In genomic region chr10:126452757-126453528, GRCm38 (mm10) we compare ENCODE assay signal across 23 mouse cellular contexts.
A peak's percentile ranks its signal among the peaks of the same experiment; 100 is the strongest.
DNase-seq lines count a peak whose midpoint lies in the region; ATAC-seq and TF ChIP-seq lines count a peak whose summit lies in the region.
"Had no signal": no experiment of that assay in that cellular context is flagged by ENCODE, and none has a peak within 500 bp of the region (broad histone marks: within the 10 kb centered on the region; RNA-seq: fewer than 3 reads in every experiment).

No protein-coding gene starts in this region.

- H3K4me1 ChIP-seq in embryonic facial prominence, embryonic 14.5 days (ENCODE audit: control insufficient read depth, insufficient read depth, low read length), result no peaks in the 10 kb centered on the region
- H3K4me1 ChIP-seq in embryonic facial prominence, embryonic 10.5 days, result 0 out of 2 replicates have a peak, but pooled peaks cover 7% of the 10 kb centered on the region
- H3K4me1 ChIP-seq in lung, embryonic 16.5 days (replicated peaks; ENCODE audit: control insufficient read depth, insufficient read depth, low read length), result no peaks in the 10 kb centered on the region
- no peaks in the 10 kb centered on the region; the same call in 1 of the 2 replicates for H3K4me1 ChIP-seq in lung, adult 2 months (ENCODE audit: control insufficient read depth, insufficient read depth, low read length)
- peaks cover 8% of the 10 kb centered on the region; the same call in 1 of the 2 replicates for H3K4me1 ChIP-seq in midbrain, embryonic 13.5 days (replicated peaks)
- H3K4me1 ChIP-seq in stomach, postnatal 0 days (replicated peaks; ENCODE audit: control insufficient read depth, insufficient read depth), result no peaks in the 10 kb centered on the region
- peaks cover 9% of the 10 kb centered on the region for H3K4me1 ChIP-seq in forebrain, embryonic 12.5 days
- no peaks in the 10 kb centered on the region for H3K4me1 ChIP-seq in liver, embryonic 12.5 days
- H3K4me1 ChIP-seq: heart, embryonic 15.5 days; liver, embryonic 13.5 days had no signal

- WGBS in embryonic facial prominence, embryonic 14.5 days, result 74% methylated on average over 15 of the region's 15 CpGs
- 75% methylated on average over 15 of the region's 15 CpGs for WGBS in embryonic facial prominence, embryonic 10.5 days
- WGBS in lung, embryonic 16.5 days, result 49% methylated on average over 15 of the region's 15 CpGs
- 62% methylated on average over 15 of the region's 15 CpGs for WGBS in lung, adult 2 months
- 48% methylated on average over 15 of the region's 15 CpGs for WGBS in midbrain, embryonic 13.5 days
- 47% methylated on average over 15 of the region's 15 CpGs for WGBS in stomach, postnatal 0 days
- WGBS in forebrain, embryonic 12.5 days, result 60% methylated on average over 15 of the region's 15 CpGs
- WGBS in liver, embryonic 12.5 days (ENCODE audit: insufficient replicate concordance), result 76% methylated on average over 15 of the region's 15 CpGs

- H3K9ac ChIP-seq in embryonic facial prominence, embryonic 14.5 days (ENCODE audit: low read depth, low read length), result no peak overlapping the region
- no peak overlapping the region for H3K9ac ChIP-seq in lung, embryonic 16.5 days (ENCODE audit: low read length)
- no peak overlapping the region for H3K9ac ChIP-seq in midbrain, embryonic 13.5 days (replicated peaks)
- no peak overlapping the region for H3K9ac ChIP-seq in stomach, postnatal 0 days (ENCODE audit: low read length)
- no peak overlapping the region for H3K9ac ChIP-seq in forebrain, embryonic 12.5 days
- H3K9ac ChIP-seq in liver, embryonic 12.5 days, result no peak overlapping the region
- H3K9ac ChIP-seq: heart, embryonic 15.5 days; hindbrain, embryonic 14.5 days; liver, embryonic 13.5 days had no signal

- no peak for ATAC-seq in embryonic facial prominence, embryonic 14.5 days (ENCODE audit: low read depth)
- ATAC-seq in lung, embryonic 16.5 days (ENCODE audit: low read depth), result peak; percentile 87
- ATAC-seq in midbrain, embryonic 13.5 days, result peak; percentile 37; the same call in 1 of the 2 replicates
- ATAC-seq in stomach, postnatal 0 days (ENCODE audit: low FRiP score, low TSS enrichment), result no peak
- ATAC-seq in forebrain, embryonic 12.5 days (ENCODE audit: low FRiP score), result no peak
- ATAC-seq in liver, embryonic 12.5 days, result no peak
- ATAC-seq: forebrain, embryonic 16.5 days had no signal

- no peaks in the 10 kb centered on the region for H3K36me3 ChIP-seq in embryonic facial prominence, embryonic 14.5 days (ENCODE audit: control insufficient read depth, insufficient read depth, low read length)
- H3K36me3 ChIP-seq in embryonic facial prominence, embryonic 10.5 days (replicated peaks), result no peaks in the 10 kb centered on the region
- H3K36me3 ChIP-seq in lung, embryonic 16.5 days (ENCODE audit: control insufficient read depth, insufficient read depth, low read length), result no peaks in the 10 kb centered on the region
- no peaks in the 10 kb centered on the region for H3K36me3 ChIP-seq in midbrain, embryonic 13.5 days
- no peaks in the 10 kb centered on the region for H3K36me3 ChIP-seq in stomach, postnatal 0 days (ENCODE audit: control insufficient read depth, insufficient read depth, low read length)
- H3K36me3 ChIP-seq in forebrain, embryonic 12.5 days (replicated peaks), result no peaks in the 10 kb centered on the region
- no peaks in the 10 kb centered on the region for H3K36me3 ChIP-seq in liver, embryonic 12.5 days
- H3K36me3 ChIP-seq: heart, embryonic 15.5 days; liver, embryonic 13.5 days had no signal

- H3K27ac ChIP-seq in embryonic facial prominence, embryonic 14.5 days (replicated peaks; ENCODE audit: low read depth, low read length), result no peak overlapping the region
- H3K27ac ChIP-seq in embryonic facial prominence, embryonic 10.5 days (replicated peaks), result no peak overlapping the region
- H3K27ac ChIP-seq in lung, embryonic 16.5 days (ENCODE audit: low read length), result peak overlapping the region; percentile 69
- no peak overlapping the region for H3K27ac ChIP-seq in midbrain, embryonic 13.5 days
- H3K27ac ChIP-seq in stomach, postnatal 0 days (replicated peaks), result 0 out of 2 replicates have a peak overlapping the region, but pooled peaks have one; percentile 13
- no peak overlapping the region for H3K27ac ChIP-seq in forebrain, embryonic 12.5 days
- no peak overlapping the region for H3K27ac ChIP-seq in liver, embryonic 12.5 days
- H3K27ac ChIP-seq: gastrocnemius, adult 2 months; heart, embryonic 15.5 days; hindbrain, embryonic 14.5 days; kidney, postnatal 0 days; layer of hippocampus, adult 2 months; left cerebral cortex, adult 2 months; liver, embryonic 13.5 days had no signal

- no peak for TF ChIP-seq POLR2A in lung, adult 2 months (IDR thresholded peaks at IDR 0.05; ENCODE audit: borderline replicate concordance, extremely low read depth, low read depth, low read length)

- DNase-seq in embryonic facial prominence, embryonic 14.5 days (ENCODE audit: low spot score), result peak; percentile 20
- DNase-seq in embryonic facial prominence, embryonic 10.5 days (ENCODE audit: low spot score), result no peak
- DNase-seq in lung, adult 2 months, result no peak
- DNase-seq in stomach, postnatal 0 days (ENCODE audit: low spot score), result no peak
- DNase-seq: adrenal gland, postnatal 25 days; cerebellum, adult 8-10 months; gastrocnemius, adult 2 months; heart, adult 18-20 months; kidney, adult 11 months; liver, embryonic 13.5 days; right cerebral cortex, postnatal 14 days; thymus, postnatal 36 days had no signal

- no peak for TF ChIP-seq EP300 in stomach, postnatal 0 days (optimal IDR thresholded peaks at IDR 0.05)

- H3K4me3 ChIP-seq in embryonic facial prominence, embryonic 14.5 days (ENCODE audit: low read depth, low read length), result no peak overlapping the region
- H3K4me3 ChIP-seq in embryonic facial prominence, embryonic 10.5 days, result no peak overlapping the region
- no peak overlapping the region for H3K4me3 ChIP-seq in lung, embryonic 16.5 days (ENCODE audit: low read length)
- H3K4me3 ChIP-seq in lung, adult 2 months (replicated peaks; ENCODE audit: extremely low read depth, low read depth, low read length), result no peak overlapping the region
- no peak overlapping the region for H3K4me3 ChIP-seq in midbrain, embryonic 13.5 days (replicated peaks)
- H3K4me3 ChIP-seq in stomach, postnatal 0 days (ENCODE audit: low read depth, low read length), result no peak overlapping the region
- no peak overlapping the region for H3K4me3 ChIP-seq in forebrain, embryonic 12.5 days (replicated peaks)
- H3K4me3 ChIP-seq in liver, embryonic 12.5 days, result no peak overlapping the region
- H3K4me3 ChIP-seq: gastrocnemius, adult 2 months; heart, embryonic 15.5 days; layer of hippocampus, adult 2 months; left cerebral cortex, adult 2 months; liver, embryonic 13.5 days had no signal

- no peak for TF ChIP-seq CTCF in lung, adult 2 months (IDR thresholded peaks at IDR 0.05; ENCODE audit: insufficient read depth, low read length)
- TF ChIP-seq CTCF in stomach, postnatal 0 days (IDR thresholded peaks at IDR 0.05; ENCODE audit: low read depth), result no peak

- H3K4me2 ChIP-seq in embryonic facial prominence, embryonic 14.5 days (ENCODE audit: low read depth, low read length), result no peak overlapping the region
- no peak overlapping the region for H3K4me2 ChIP-seq in lung, embryonic 16.5 days (ENCODE audit: low read depth, low read length)
- H3K4me2 ChIP-seq in midbrain, embryonic 13.5 days (replicated peaks), result no peak overlapping the region
- no peak overlapping the region for H3K4me2 ChIP-seq in stomach, postnatal 0 days (replicated peaks; ENCODE audit: low read depth)
- no peak overlapping the region for H3K4me2 ChIP-seq in forebrain, embryonic 12.5 days
- no peak overlapping the region for H3K4me2 ChIP-seq in liver, embryonic 12.5 days
- H3K4me2 ChIP-seq: heart, embryonic 15.5 days; hindbrain, embryonic 14.5 days; liver, embryonic 13.5 days had no signal

- peaks cover 5% of the 10 kb centered on the region; the same call in 1 of the 2 replicates for H3K9me3 ChIP-seq in embryonic facial prominence, embryonic 14.5 days (ENCODE audit: control insufficient read depth, low read length)
- no peaks in the 10 kb centered on the region for H3K9me3 ChIP-seq in embryonic facial prominence, embryonic 10.5 days
- H3K9me3 ChIP-seq in lung, embryonic 16.5 days (ENCODE audit: control insufficient read depth, low read length), result no peaks in the 10 kb centered on the region
- no peaks in the 10 kb centered on the region for H3K9me3 ChIP-seq in midbrain, embryonic 13.5 days
- H3K9me3 ChIP-seq in stomach, postnatal 0 days (ENCODE audit: control insufficient read depth, low read length), result no peaks in the 10 kb centered on the region
- H3K9me3 ChIP-seq in forebrain, embryonic 12.5 days, result no peaks in the 10 kb centered on the region
- H3K9me3 ChIP-seq in liver, embryonic 12.5 days (replicated peaks), result 0 out of 2 replicates have a peak, but pooled peaks cover 7% of the 10 kb centered on the region
- H3K9me3 ChIP-seq: heart, embryonic 15.5 days; liver, embryonic 13.5 days had no signal

- no peaks in the 10 kb centered on the region for H3K27me3 ChIP-seq in embryonic facial prominence, embryonic 14.5 days (replicated peaks; ENCODE audit: control insufficient read depth, insufficient read depth, low read length)
- H3K27me3 ChIP-seq in embryonic facial prominence, embryonic 10.5 days (replicated peaks; ENCODE audit: low read depth, poor library complexity, severe bottlenecking), result no peaks in the 10 kb centered on the region
- no peaks in the 10 kb centered on the region for H3K27me3 ChIP-seq in lung, embryonic 16.5 days (ENCODE audit: control insufficient read depth, insufficient read depth, low read depth, low read length)
- H3K27me3 ChIP-seq in midbrain, embryonic 13.5 days, result no peaks in the 10 kb centered on the region
- no peaks in the 10 kb centered on the region for H3K27me3 ChIP-seq in stomach, postnatal 0 days (ENCODE audit: control insufficient read depth, insufficient read depth, low read length)
- no peaks in the 10 kb centered on the region for H3K27me3 ChIP-seq in forebrain, embryonic 12.5 days
- no peaks in the 10 kb centered on the region for H3K27me3 ChIP-seq in liver, embryonic 12.5 days (replicated peaks)
- H3K27me3 ChIP-seq: CH12.LX; heart, embryonic 15.5 days; liver, embryonic 13.5 days had no signal

Comparison
In these comparisons a context has a peak if more than half of its experiments do, and no peak if none do; other contexts are left out.
1. ATAC-seq: peak in lung, embryonic 16.5 days (single experiment) and midbrain, embryonic 13.5 days (single experiment); none in embryonic facial prominence, embryonic 14.5 days (single experiment), stomach, postnatal 0 days (single experiment), forebrain, embryonic 12.5 days (single experiment) and liver, embryonic 12.5 days (single experiment).
2. H3K27ac ChIP-seq: peak in lung, embryonic 16.5 days (single experiment) and stomach, postnatal 0 days (single experiment); none in embryonic facial prominence, embryonic 14.5 days (single experiment), embryonic facial prominence, embryonic 10.5 days (single experiment), midbrain, embryonic 13.5 days (single experiment), forebrain, embryonic 12.5 days (single experiment) and liver, embryonic 12.5 days (single experiment).